Mouse (Mus musculus) intestine, postnatal 0 days (tissue): Measurements from ENCODE around the gene Cmss1. TPM values are rescaled to one million over a fixed set of nuclear protein-coding genes. Genes with fewer than 3 reads are reported as not detected.

Experiments used
- ATAC-seq: fragments of 200-750 bp; cut with Nextera tagmentation; 2 replicates; pipeline ENCODE4 v1.8.0; 2017; ENCODE audit warnings: mild to moderate bottlenecking, moderate TSS enrichment, moderate library complexity
- H3K27ac ChIP-seq: fragments of 300-500 bp; sonication (generic); 2 replicates; pipeline ENCODE4 v1.5.1; 2014; ENCODE audit warnings: mild to moderate bottlenecking, low read depth, low read length, moderate library complexity
- H3K27me3 ChIP-seq: fragments of 300-500 bp; sonication (generic); replicated peaks from 2 replicates; pipeline ENCODE4 v1.6.1; 2014; ENCODE audit warnings: low read length, mixed read lengths; ENCODE audit not compliant: control insufficient read depth, insufficient read depth
- H3K36me3 ChIP-seq: fragments of 300-500 bp; sonication (generic); 2 replicates; pipeline ENCODE4 v1.6.1; 2014; ENCODE audit warnings: mild to moderate bottlenecking, moderate library complexity; ENCODE audit not compliant: control insufficient read depth, insufficient read depth
- H3K4me1 ChIP-seq: fragments of 300-500 bp; sonication (generic); replicated peaks from 2 replicates; pipeline ENCODE4 v1.6.1; 2014; ENCODE audit warnings: antibody characterized with exemption, low read length, mixed read lengths; ENCODE audit not compliant: control insufficient read depth, insufficient read depth
- H3K4me2 ChIP-seq: fragments of 300-500 bp; sonication (generic); replicated peaks from 2 replicates; pipeline ENCODE4 v1.6.1; 2014; ENCODE audit warnings: low read depth, mild to moderate bottlenecking, moderate library complexity
- H3K4me3 ChIP-seq: fragments of 300-500 bp; sonication (generic); 2 replicates; pipeline ENCODE4 v1.5.1; 2014; ENCODE audit warnings: low read depth, low read length
- H3K9ac ChIP-seq: fragments of 300-500 bp; sonication (generic); 2 replicates; pipeline ENCODE4 v1.6.1; 2014; ENCODE audit warnings: mild to moderate bottlenecking, low read depth, low read length
- H3K9me3 ChIP-seq: fragments of 300-500 bp; sonication (generic); 2 replicates; pipeline ENCODE4 v1.6.1; 2016; ENCODE audit warnings: mixed run types; ENCODE audit not compliant: control insufficient read depth
- CTCF ChIP-seq: sonication (generic); IDR thresholded peaks from 2 replicates; pipeline ENCODE4 v1.5.1; 2016; ENCODE audit warnings: low read depth, mild to moderate bottlenecking, control low read depth, antibody characterized with exemption, moderate library complexity
- WGBS: fragments of 180-500 bp; shearing (Covaris S2); extraction: QIAGEN DNeasy Blood & Tissue Kit; methylation state at CpG from one replicate; pipeline ENCODE4 v1.1.7; 2014; 5-methylcytosine and 5-hydroxymethylcytosine counted together
- polyA plus RNA-seq: library from polyadenylated mRNA; unstranded; fragments of >200 nt; fragmentation: Nextera tagmentation; extraction: Ambion mirVana; gene quantifications from 2 replicates; pipeline ENCODE4 v1.2.1, GENCODE M21; 2015

The Cmss1 gene
- polyA plus RNA-seq, 1 experiment from 2014 or later, result 19.1 TPM

DNA sequence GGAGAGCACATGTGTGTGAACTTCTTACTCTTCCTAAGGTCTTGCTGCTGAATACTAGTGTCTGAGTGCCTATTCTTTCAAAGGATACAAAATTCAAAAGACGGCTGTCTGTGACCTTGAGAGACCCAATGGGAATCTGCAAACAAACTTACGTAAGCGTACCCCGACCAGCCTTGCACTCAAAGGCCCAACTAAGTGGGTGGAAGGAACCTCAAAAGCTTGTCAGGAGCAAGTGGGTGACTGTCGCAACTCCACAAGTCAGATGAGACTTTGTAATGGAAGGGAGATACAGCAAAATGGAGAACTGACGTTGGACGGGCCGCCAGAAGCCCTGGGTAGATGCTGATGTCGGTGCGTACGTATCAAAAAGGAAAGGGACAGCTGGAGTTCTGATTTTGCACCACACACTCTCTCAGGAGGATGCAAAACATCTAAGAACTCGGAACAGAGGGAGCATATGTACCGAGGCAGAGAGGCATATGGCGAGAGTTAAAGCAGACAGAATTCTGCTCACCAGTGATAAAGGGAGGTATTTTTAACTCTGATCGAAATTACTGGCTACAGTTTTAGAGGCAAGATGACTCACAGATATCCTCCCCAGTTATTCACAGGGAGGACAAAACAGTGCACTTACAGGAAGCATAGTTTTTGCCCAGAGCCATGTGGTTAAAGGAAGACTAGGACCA, 217.0 kb downstream of the Cmss1 start:
- no peak overlapping the region for H3K9ac ChIP-seq
- TF ChIP-seq CTCF, result no peak
- no peaks in the 10 kb centered on the region for H3K36me3 ChIP-seq
- H3K27ac ChIP-seq, result no peak overlapping the region
- WGBS, result 86% methylated on average over 15 of the region's 15 CpGs
- no peaks in the 10 kb centered on the region for H3K9me3 ChIP-seq
- no peaks in the 10 kb centered on the region for H3K27me3 ChIP-seq
- no peak overlapping the region for H3K4me3 ChIP-seq
- H3K4me2 ChIP-seq, result no peak overlapping the region
- no peaks in the 10 kb centered on the region for H3K4me1 ChIP-seq
- no peak for ATAC-seq

- ATAC-seq, result no peak
- WGBS, result 85% methylated on average over 2 of the region's 2 CpGs
- Histone ChIP-seq H3K36me3 (no peaks in the 10 kb centered on the region), H3K4me1 (no peaks in the 10 kb centered on the region), H3K27me3 (no peaks in the 10 kb centered on the region), H3K9ac (no peak overlapping the region), H3K9me3 (no peaks in the 10 kb centered on the region), H3K4me2 (no peak overlapping the region), H3K4me3 (no peak overlapping the region), H3K27ac (no peak overlapping the region)
- TF ChIP-seq CTCF, result no peak
These were observed 222.4 kb downstream of the Cmss1 start for GRCm38 (mm10) chr16:57384274-57384673.

DNA sequence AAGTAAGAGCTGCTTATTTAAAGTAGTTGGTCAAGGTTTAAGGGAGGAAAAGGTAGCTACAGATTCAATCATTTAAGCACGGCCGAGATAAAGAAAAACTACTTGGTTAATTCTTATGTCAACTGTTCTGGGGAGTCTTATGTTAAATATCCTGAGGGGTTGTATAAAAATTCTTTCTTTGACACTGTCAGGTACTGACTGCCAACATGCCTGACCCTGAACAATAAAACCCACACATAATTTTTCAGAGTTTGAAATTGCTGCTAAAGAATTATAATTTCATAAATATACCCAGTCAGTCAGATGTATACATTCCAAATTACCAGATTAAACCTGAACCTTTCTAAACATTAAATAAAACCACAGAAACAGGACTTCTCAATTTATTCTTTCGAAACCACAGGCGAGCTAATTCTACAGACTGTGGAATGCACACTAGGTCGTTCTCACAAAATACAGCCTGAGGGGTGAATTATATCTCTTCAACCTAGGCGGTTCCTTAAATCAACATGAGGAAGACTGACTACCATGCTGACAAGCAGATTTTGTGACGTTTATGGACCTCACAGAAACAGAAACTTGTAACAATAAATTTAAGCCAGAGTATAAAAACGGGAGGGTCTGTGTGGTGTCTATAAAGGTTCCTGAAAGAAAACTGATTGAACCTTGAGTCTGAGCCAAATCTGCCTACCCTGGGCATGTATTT, 223.2 kb downstream of the Cmss1 start:
- no peak for ATAC-seq
- WGBS, result 35% methylated on average over 8 of the region's 8 CpGs
- TF ChIP-seq CTCF, result no peak
- Histone ChIP-seq H3K4me2 (no peak overlapping the region), H3K4me3 (no peak overlapping the region), H3K27ac (no peak overlapping the region), H3K36me3 (no peaks in the 10 kb centered on the region), H3K9me3 (no peaks in the 10 kb centered on the region), H3K9ac (no peak overlapping the region), H3K4me1 (no peaks in the 10 kb centered on the region), H3K27me3 (no peaks in the 10 kb centered on the region)

- H3K4me1 ChIP-seq, result no peaks in the 10 kb centered on the region
- ATAC-seq, result no peak
- H3K27me3 ChIP-seq, result no peaks in the 10 kb centered on the region
- H3K9me3 ChIP-seq, result no peaks in the 10 kb centered on the region
- H3K4me2 ChIP-seq, result no peak overlapping the region
- no peak for TF ChIP-seq CTCF
- no peaks in the 10 kb centered on the region for H3K36me3 ChIP-seq
- no peak overlapping the region for H3K9ac ChIP-seq
- 82% methylated on average over 9 of the region's 9 CpGs for WGBS
- no peak overlapping the region for H3K4me3 ChIP-seq
- no peak overlapping the region for H3K27ac ChIP-seq
These were observed 227.9 kb downstream of the Cmss1 start for GRCm38 (mm10) chr16:57378631-57379330.

- H3K27ac ChIP-seq, result no peak overlapping the region
- 84% methylated on average over 7 of the region's 7 CpGs for WGBS
- H3K4me1 ChIP-seq, result no peaks in the 10 kb centered on the region
- no peak for TF ChIP-seq CTCF
- ATAC-seq, result no peak
- H3K36me3 ChIP-seq, result no peaks in the 10 kb centered on the region
- no peaks in the 10 kb centered on the region for H3K9me3 ChIP-seq
- no peak overlapping the region for H3K9ac ChIP-seq
- no peak overlapping the region for H3K4me2 ChIP-seq
- H3K4me3 ChIP-seq, result no peak overlapping the region
- H3K27me3 ChIP-seq, result no peaks in the 10 kb centered on the region
These were observed 231.3 kb downstream of the Cmss1 start for GRCm38 (mm10) chr16:57375248-57375837.

- H3K4me2 ChIP-seq, result no peak overlapping the region
- WGBS, result 39% methylated on average over 3 of the region's 3 CpGs
- no peak overlapping the region for H3K27ac ChIP-seq
- no peaks in the 10 kb centered on the region for H3K4me1 ChIP-seq
- no peaks in the 10 kb centered on the region for H3K9me3 ChIP-seq
- H3K36me3 ChIP-seq, result no peaks in the 10 kb centered on the region
- no peak overlapping the region for H3K9ac ChIP-seq
- TF ChIP-seq CTCF, result no peak
- no peaks in the 10 kb centered on the region for H3K27me3 ChIP-seq
- no peak for ATAC-seq
- no peak overlapping the region for H3K4me3 ChIP-seq
These were observed 234.5 kb downstream of the Cmss1 start for GRCm38 (mm10) chr16:57372156-57372555.
